ENCODE assay signal across 12 mouse cellular contexts in the genomic region with DNA sequence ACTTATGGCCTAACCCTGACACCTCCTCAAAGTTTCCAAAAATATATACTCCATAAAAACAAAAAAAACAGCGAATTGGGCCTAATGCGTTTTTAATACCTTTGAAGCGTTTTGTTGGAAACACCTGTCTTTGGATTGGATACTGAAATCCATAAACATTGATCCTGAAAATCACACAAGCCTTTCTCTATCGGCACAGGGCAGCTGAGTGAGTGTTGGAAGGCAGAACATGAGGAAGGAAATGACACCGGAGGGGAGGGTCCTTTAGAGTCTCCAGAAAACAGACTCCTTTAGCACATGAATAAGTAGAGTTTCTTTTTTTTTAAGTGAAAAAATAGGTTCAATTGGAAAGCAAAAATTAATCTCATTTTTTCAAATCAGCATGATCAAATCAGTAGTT.
"Had no signal": no experiment of that assay in that cellular context is flagged by ENCODE, and none has a peak within 500 bp of the region (broad histone marks: within the 10 kb centered on the region; RNA-seq: fewer than 3 reads in every experiment).

No protein-coding gene starts in this region.

- DNase-seq: retina, postnatal 1 day; right cerebral cortex, adult 18-20 months; right cerebral cortex, postnatal 14 days; right cerebral cortex, postnatal 25 days; right cerebral cortex, postnatal 4 days; spleen, adult 18-20 months; thymus, adult 18-20 months; thymus, adult 2 months; thymus, postnatal 14 days; thymus, postnatal 25 days; thymus, postnatal 36 days; thymus, postnatal 4 days had no signal
